Mouse (Mus musculus): ENCODE measurements around the gene Slc25a4. TPM values are rescaled to one million over a fixed set of nuclear protein-coding genes. Genes with fewer than 3 reads are reported as not detected.
"Not testable (repeated sequence)": the region's sequence is repeated elsewhere in the genome, so short reads cannot be mapped to it uniquely, and the experiment has no call there.

Gene Slc25a4
- 100 to 1,000 TPM; 495 to 555 (median 531) TPM for total RNA-seq (2022)

- DNase-seq (ENCODE audit: low spot score in 2 of 2), result peak; percentile 95
Measured at GRCm38 (mm10) chr8:46210404-46211315, at the start of gene Slc25a4. Gene Slc25a4 (minus strand): TSS chr8:46211284.

- DNase-seq (ENCODE audit: low spot score in 2 of 2), result no peak
Measured at GRCm38 (mm10) chr8:46257921-46258682, 47.0 kb upstream of the Slc25a4 start.

GRCm38 (mm10) chr8:46252456-46252855, 41.4 kb upstream of the Slc25a4 start:
- no peak for DNase-seq (ENCODE audit: low spot score in 2 of 2)

GRCm38 (mm10) chr8:46251561-46251960, 40.5 kb upstream of the Slc25a4 start:
- no peak for DNase-seq (ENCODE audit: low spot score in 2 of 2)

- DNase-seq (ENCODE audit: low spot score in 2 of 2), result no peak
Measured at GRCm38 (mm10) chr8:46246346-46246745, 35.3 kb upstream of the Slc25a4 start.

- DNase-seq (ENCODE audit: low spot score in 2 of 2), result no peak
Measured at GRCm38 (mm10) chr8:46242946-46243345, 31.9 kb upstream of the Slc25a4 start.

GRCm38 (mm10) chr8:46241568-46242374, 30.7 kb upstream of the Slc25a4 start:
- DNase-seq (ENCODE audit: low spot score in 2 of 2), result peak; percentile 34 to 76

GRCm38 (mm10) chr8:46236441-46237223, 25.5 kb upstream of the Slc25a4 start:
- DNase-seq (ENCODE audit: low spot score in 2 of 2), result no peak

GRCm38 (mm10) chr8:46234736-46235135, 23.7 kb upstream of the Slc25a4 start:
- DNase-seq (ENCODE audit: low spot score in 2 of 2), result no peak

GRCm38 (mm10) chr8:46232798-46233197, 21.7 kb upstream of the Slc25a4 start:
- DNase-seq (ENCODE audit: low spot score in 2 of 2), result no peak

GRCm38 (mm10) chr8:46231968-46232367, 20.9 kb upstream of the Slc25a4 start:
- DNase-seq (ENCODE audit: low spot score in 2 of 2), result not testable (repeated sequence)

GRCm38 (mm10) chr8:46226622-46227021, 15.5 kb upstream of the Slc25a4 start:
- no peak for DNase-seq (ENCODE audit: low spot score in 2 of 2)

GRCm38 (mm10) chr8:46225501-46225900, 14.4 kb upstream of the Slc25a4 start:
- no peak for DNase-seq (ENCODE audit: low spot score in 2 of 2)

GRCm38 (mm10) chr8:46220566-46220965, 9.5 kb upstream of the Slc25a4 start:
- DNase-seq (ENCODE audit: low spot score in 2 of 2), result no peak

GRCm38 (mm10) chr8:46216838-46217237, 5.8 kb upstream of the Slc25a4 start:
- peak; percentile 50 to 58 for DNase-seq (ENCODE audit: low spot score in 2 of 2)

- no peak for DNase-seq (ENCODE audit: low spot score in 2 of 2)
Measured at GRCm38 (mm10) chr8:46213971-46214480, 2.9 kb upstream of the Slc25a4 start.

- DNase-seq (ENCODE audit: low spot score in 2 of 2), result peak; percentile 22 to 37
Measured at GRCm38 (mm10) chr8:46212194-46212593, 1.1 kb upstream of the Slc25a4 start.

- DNase-seq (ENCODE audit: low spot score in 2 of 2), result peak in 1 of 2 experiments; percentile 23
Measured at GRCm38 (mm10) chr8:46211611-46212071, 557 bp upstream of the Slc25a4 start.

GRCm38 (mm10) chr8:46209057-46209456, 2.0 kb downstream of the Slc25a4 start:
- no peak for DNase-seq (ENCODE audit: low spot score in 2 of 2)

- peak; percentile 49 to 55 for DNase-seq (ENCODE audit: low spot score in 2 of 2)
Measured at GRCm38 (mm10) chr8:46208354-46208753, 2.7 kb downstream of the Slc25a4 start.
